Mouse (Mus musculus) testis, adult 2 months (tissue): ENCODE measurements around the gene Smim13. TPM values are rescaled to one million over a fixed set of nuclear protein-coding genes. Genes with fewer than 3 reads are reported as not detected.
A peak's percentile ranks its signal among the peaks of the same experiment; 100 is the strongest.

Source experiments
- H3K27ac ChIP-seq: fragments of 200-500 bp; 2 replicates; pipeline ENCODE4 v1.5.1; 2012; ENCODE audit warnings: low read depth, low read length; ENCODE audit not compliant: control insufficient read depth, insufficient read depth
- H3K27me3 ChIP-seq: fragments of 200-500 bp; 2 replicates; pipeline ENCODE4 v1.6.1; 2012; ENCODE audit warnings: mild to moderate bottlenecking, low read length, moderate library complexity; ENCODE audit not compliant: control insufficient read depth, insufficient read depth
- H3K36me3 ChIP-seq: fragments of 200-500 bp; 2 replicates; pipeline ENCODE4 v1.6.1; 2012; ENCODE audit warnings: mild to moderate bottlenecking, low read length; ENCODE audit not compliant: control insufficient read depth, insufficient read depth
- H3K4me1 ChIP-seq: fragments of 200-500 bp; 2 replicates; pipeline ENCODE4 v1.6.1; 2012; ENCODE audit warnings: low read length; ENCODE audit not compliant: control insufficient read depth, insufficient read depth
- H3K4me3 ChIP-seq: fragments of 200-500 bp; 2 replicates; pipeline ENCODE4 v1.5.1; 2012; ENCODE audit warnings: low read depth, mild to moderate bottlenecking, low read length, moderate library complexity, mixed read lengths; ENCODE audit not compliant: control insufficient read depth
- CTCF ChIP-seq: fragments of 200-500 bp; IDR thresholded peaks from 2 replicates; pipeline ENCODE4 v1.5.1; 2012; ENCODE audit warnings: low read depth, mild to moderate bottlenecking, inconsistent platforms, low read length, moderate library complexity; ENCODE audit not compliant: control insufficient read depth, insufficient read depth, insufficient replicate concordance
- POLR2A ChIP-seq: fragments of 200-500 bp; IDR thresholded peaks from 2 replicates; pipeline ENCODE4 v1.6.1; 2012; ENCODE audit warnings: low read depth, mild to moderate bottlenecking, inconsistent platforms, low read length, moderate library complexity; ENCODE audit not compliant: control insufficient read depth
- polyA plus RNA-seq: library from polyadenylated mRNA; depleted of rRNA; stranded (reverse); fragments of >200 nt; gene quantifications from 2 replicates; pipeline ENCODE4 v1.2.3, GENCODE M21; 2012

Smim13 gene
- polyA plus RNA-seq, 1 experiment = 16.2 TPM

GRCm38 (mm10) chr13:41212558-41213322 is 36.9 kb upstream of the Smim13 start:
- TF ChIP-seq POLR2A (no peak), CTCF (no peak)
- Histone ChIP-seq H3K27ac (peak overlapping the region; percentile 18), H3K4me3 (no peak overlapping the region), H3K27me3 (no peaks in the 10 kb centered on the region), H3K4me1 (no peaks in the 10 kb centered on the region), H3K36me3 (no peaks in the 10 kb centered on the region; the same call in 1 of the 2 replicates)

DNA sequence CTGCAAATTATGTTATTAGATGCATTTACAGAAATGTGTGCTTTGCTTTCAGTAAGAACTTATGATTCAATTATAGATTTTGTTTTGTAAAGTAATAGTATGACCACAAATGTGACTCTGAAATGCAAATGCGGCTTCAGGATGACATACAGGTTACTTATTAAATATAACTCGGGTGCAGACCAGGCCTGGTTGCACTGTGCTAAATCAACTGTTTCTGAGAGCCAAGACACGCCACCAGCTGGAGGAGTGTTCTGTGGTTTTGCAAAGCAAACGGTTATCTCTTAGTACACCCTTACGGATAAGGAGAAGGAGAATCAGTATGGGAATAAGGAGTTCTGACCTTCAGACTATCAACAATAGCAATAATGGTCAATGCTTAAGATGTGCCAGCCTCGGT is 34.0 kb upstream of the Smim13 start:
- no peak for TF ChIP-seq POLR2A
- TF ChIP-seq CTCF = no peak
- no peak overlapping the region for H3K27ac ChIP-seq
- H3K4me1 ChIP-seq = peaks cover 2% of the 10 kb centered on the region
- H3K4me3 ChIP-seq = no peak overlapping the region
- H3K36me3 ChIP-seq = peaks cover 1% of the 10 kb centered on the region; the same call in 1 of the 2 replicates
- H3K27me3 ChIP-seq = no peaks in the 10 kb centered on the region

DNA sequence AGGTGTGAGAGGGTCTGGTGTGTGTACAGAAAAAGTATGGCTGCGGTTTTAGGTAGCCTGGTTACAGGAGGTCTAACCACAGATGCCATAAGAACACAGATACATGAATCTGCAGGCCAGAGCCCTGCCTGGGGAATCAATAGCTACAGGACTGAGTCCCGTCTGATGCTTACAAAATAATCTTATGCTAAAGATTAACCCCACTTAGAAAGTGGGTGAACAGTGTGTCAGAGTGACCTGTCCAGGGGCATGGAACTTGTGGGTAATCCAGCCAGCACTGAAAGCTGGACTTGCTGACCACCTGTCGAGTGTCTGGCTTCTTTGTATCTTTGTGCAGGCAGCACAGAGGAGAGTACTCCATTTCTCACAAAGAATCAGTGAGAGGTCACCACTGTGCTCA is 33.4 kb upstream of the Smim13 start:
- Histone ChIP-seq H3K4me3 (no peak overlapping the region), H3K27ac (0 out of 2 replicates have a peak overlapping the region, but pooled peaks have one; percentile 7), H3K36me3 (peaks cover 1% of the 10 kb centered on the region; the same call in 1 of the 2 replicates), H3K4me1 (peaks cover 5% of the 10 kb centered on the region), H3K27me3 (no peaks in the 10 kb centered on the region)
- TF ChIP-seq POLR2A (no peak), CTCF (no peak)

DNA sequence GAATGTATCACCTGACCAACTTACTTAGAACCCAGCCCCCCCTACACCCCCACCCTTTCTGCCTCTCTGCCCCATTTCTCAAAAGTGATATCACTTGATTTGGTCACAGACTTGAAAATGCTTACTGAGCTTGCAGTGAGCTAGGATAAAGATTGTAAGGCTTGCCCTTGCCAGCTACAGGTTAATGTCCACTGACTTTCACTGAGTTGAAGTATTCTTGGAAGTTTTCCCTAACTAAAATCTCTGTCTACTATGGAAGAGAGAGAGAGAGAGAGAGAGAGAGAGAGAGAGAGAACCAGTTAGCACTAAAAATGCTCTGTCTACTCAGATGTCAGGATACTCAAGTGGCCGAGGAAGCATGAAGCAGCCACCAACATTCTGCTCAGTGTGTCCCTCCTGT is 30.6 kb upstream of the Smim13 start:
- peaks cover 5% of the 10 kb centered on the region for H3K4me1 ChIP-seq
- H3K27me3 ChIP-seq = no peaks in the 10 kb centered on the region
- peak overlapping the region; percentile 74 for H3K4me3 ChIP-seq
- no peak overlapping the region for H3K27ac ChIP-seq
- TF ChIP-seq CTCF (no peak), POLR2A (no peak)
- peaks cover 1% of the 10 kb centered on the region; the same call in 1 of the 2 replicates for H3K36me3 ChIP-seq

DNA sequence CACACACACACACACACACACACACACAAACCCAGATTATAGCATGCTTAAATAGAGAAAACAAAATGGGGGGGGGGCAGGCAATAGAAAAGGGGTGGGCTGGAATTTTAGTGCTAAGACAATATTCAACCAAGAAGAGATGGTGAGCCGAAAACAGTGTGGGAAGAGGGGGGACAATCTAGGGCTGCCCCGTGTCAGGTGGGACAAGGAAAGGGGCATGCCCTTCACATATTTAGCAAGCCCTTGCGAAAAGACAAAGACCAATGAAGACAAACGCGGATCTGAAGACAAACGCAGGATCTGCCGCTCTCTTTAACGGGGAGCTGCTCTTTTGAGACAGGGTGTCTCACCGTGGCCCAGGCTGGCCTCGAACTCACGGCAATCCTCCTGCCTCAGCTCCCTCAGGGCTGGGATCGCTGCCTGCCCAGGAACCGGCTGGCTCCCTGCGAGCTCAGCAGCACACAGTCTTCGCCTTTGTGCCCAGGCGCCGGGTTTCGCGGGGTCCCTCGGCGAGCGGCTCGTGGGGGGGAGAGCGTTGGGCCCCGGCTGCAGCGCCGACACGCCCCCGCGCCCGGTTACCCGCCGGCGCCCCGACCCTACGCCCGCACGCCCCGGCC is 29.8 kb upstream of the Smim13 start:
- H3K27ac ChIP-seq = peak overlapping the region; percentile 60

GRCm38 (mm10) chr13:41220304-41220834 is 29.3 kb upstream of the Smim13 start, which contains the start of gene Elovl2:
Gene Elovl2 (minus strand): TSS chr13:41220405.
- no peaks in the 10 kb centered on the region for H3K27me3 ChIP-seq
- H3K36me3 ChIP-seq = peaks cover 1% of the 10 kb centered on the region; the same call in 1 of the 2 replicates
- peak within 1 kb of the TSS; percentile 60 for H3K27ac ChIP-seq
- H3K4me3 ChIP-seq = peak within 1 kb of the TSS; percentile 86
- TF ChIP-seq CTCF (peak; percentile 77), POLR2A (peak; percentile 42; the same call in 1 of the 2 replicates)
- peaks cover 5% of the 10 kb centered on the region for H3K4me1 ChIP-seq

More for the DNA sequence above, 29.8 kb upstream of the Smim13 start:
- Histone ChIP-seq H3K4me1 (peaks cover 5% of the 10 kb centered on the region), H3K27me3 (no peaks in the 10 kb centered on the region), H3K4me3 (peak overlapping the region; percentile 86), H3K36me3 (peaks cover 1% of the 10 kb centered on the region; the same call in 1 of the 2 replicates)
- peak; percentile 54; the same call in 1 of the 2 replicates for TF ChIP-seq POLR2A
- TF ChIP-seq CTCF = no peak

- Histone ChIP-seq H3K27me3 (no peaks in the 10 kb centered on the region), H3K27ac (no peak overlapping the region), H3K4me1 (no peaks in the 10 kb centered on the region; the same call in 1 of the 2 replicates), H3K4me3 (no peak overlapping the region), H3K36me3 (no peaks in the 10 kb centered on the region)
- TF ChIP-seq POLR2A (no peak), CTCF (no peak)
Measured at GRCm38 (mm10) chr13:41226513-41226912, 23.1 kb upstream of the Smim13 start.
